Mouse (Mus musculus) thymus, adult 2 months (tissue): ENCODE results near the gene Selenon.

Source experiments
- CTCF ChIP-seq: fragments of 200-500 bp; IDR thresholded peaks from 2 replicates; pipeline ENCODE4 v1.5.1; 2012; ENCODE audit warnings: mild to moderate bottlenecking, control low read depth, low read length, moderate library complexity, borderline replicate concordance; ENCODE audit not compliant: control insufficient read depth, poor library complexity, insufficient read depth; ENCODE audit errors: extremely low read depth
- POLR2A ChIP-seq: fragments of 200-500 bp; IDR thresholded peaks from 2 replicates; pipeline ENCODE4 v1.6.1; 2012; ENCODE audit warnings: mild to moderate bottlenecking, low read length, control low read depth, moderate library complexity; ENCODE audit not compliant: control insufficient read depth, poor library complexity, insufficient read depth; ENCODE audit errors: extremely low read depth

GRCm38 (mm10) chr4:134523447-134523846, 28.5 kb downstream of the Selenon start:
- TF ChIP-seq CTCF = no peak
- TF ChIP-seq POLR2A = no peak
